Mouse (Mus musculus) kidney, adult 9 months (tissue): ENCODE measurements around the gene Zfr.

Experiments
- DNase-seq: peaks from one replicate; pipeline ENCODE4 v3.0.0; 2022

Zfr gene

GRCm38 (mm10) chr15:12217849-12218248, 100.2 kb downstream of the Zfr start:
- no peak for DNase-seq

- DNase-seq = peak; percentile 64
These were observed 101.2 kb downstream of the Zfr start for GRCm38 (mm10) chr15:12218583-12219382.

- DNase-seq = peak; percentile 67
These were observed 103.5 kb downstream of the Zfr start for GRCm38 (mm10) chr15:12221131-12221530.

- no peak for DNase-seq
These were observed 105.1 kb downstream of the Zfr start for GRCm38 (mm10) chr15:12222564-12223302.

GRCm38 (mm10) chr15:12223393-12223792, 105.8 kb downstream of the Zfr start:
- DNase-seq = no peak

- no peak for DNase-seq
These were observed 106.6 kb downstream of the Zfr start for GRCm38 (mm10) chr15:12224239-12224638.

GRCm38 (mm10) chr15:12225062-12225461, 107.4 kb downstream of the Zfr start:
- no peak for DNase-seq

GRCm38 (mm10) chr15:12226908-12227307, 109.3 kb downstream of the Zfr start:
- DNase-seq = no peak

- peak; percentile 53 for DNase-seq
These were observed 109.7 kb downstream of the Zfr start for GRCm38 (mm10) chr15:12227355-12227754.

GRCm38 (mm10) chr15:12229603-12230242, 112.1 kb downstream of the Zfr start:
- no peak for DNase-seq

GRCm38 (mm10) chr15:12230243-12230935, 112.8 kb downstream of the Zfr start:
- no peak for DNase-seq

- DNase-seq = no peak
These were observed 113.8 kb downstream of the Zfr start for GRCm38 (mm10) chr15:12231462-12231861.

GRCm38 (mm10) chr15:12232429-12232828, 114.8 kb downstream of the Zfr start:
- DNase-seq = no peak

GRCm38 (mm10) chr15:12233021-12233420, 115.4 kb downstream of the Zfr start:
- DNase-seq = no peak
